Mouse (Mus musculus): ENCODE results near the gene Lsamp. TPM values are rescaled to one million over a fixed set of nuclear protein-coding genes. Genes with fewer than 3 reads are reported as not detected.
A peak's percentile ranks its signal among the peaks of the same experiment; 100 is the strongest.

Lsamp gene
- polyA plus RNA-seq, 1 experiment from 2014 or later: 0.12 TPM

DNA sequence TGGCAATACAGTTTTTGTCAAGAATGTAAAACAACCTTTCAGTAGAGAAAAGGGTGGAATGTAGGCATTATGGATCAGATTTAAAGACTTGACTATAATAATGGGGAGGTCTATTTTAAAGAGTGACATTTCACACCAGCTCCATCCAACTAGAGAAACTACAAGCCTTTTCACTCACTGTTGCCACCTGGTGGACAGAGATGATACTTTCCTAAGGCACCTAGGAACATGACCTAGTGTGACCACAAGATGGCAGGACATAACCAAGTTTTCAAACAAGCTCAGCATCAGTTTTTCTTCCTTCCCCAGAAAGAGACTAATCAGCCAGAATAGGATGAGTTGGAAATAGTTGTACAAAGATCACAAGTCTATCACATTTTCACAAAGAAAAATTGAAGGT is 2180.8 kb downstream of the Lsamp start:
- Histone ChIP-seq H3K9ac (no peak overlapping the region), H3K27me3 (no peaks in the 10 kb centered on the region), H3K4me2 (no peak overlapping the region), H3K36me3 (replicated peaks) (no peaks in the 10 kb centered on the region), H3K4me1 (replicated peaks) (no peaks in the 10 kb centered on the region), H3K9me3 (replicated peaks) (no peaks in the 10 kb centered on the region), H3K27ac (replicated peaks) (no peak overlapping the region), H3K4me3 (replicated peaks) (no peak overlapping the region)
- no peak for ATAC-seq (ENCODE audit: insufficient read depth)

GRCm38 (mm10) chr16:42168292-42168691 is 2184.1 kb downstream of the Lsamp start:
- no peaks in the 10 kb centered on the region for H3K4me1 ChIP-seq (replicated peaks)
- WGBS (ENCODE audit: insufficient replicate concordance): 78% methylated on average over 9 of the region's 9 CpGs

GRCm38 (mm10) chr16:42169447-42170140 is 2185.4 kb downstream of the Lsamp start:
- WGBS (ENCODE audit: insufficient replicate concordance): 15% methylated on average over 8 of the region's 8 CpGs
- Histone ChIP-seq H3K4me3 (replicated peaks) (no peak overlapping the region), H3K4me1 (replicated peaks) (no peaks in the 10 kb centered on the region), H3K9me3 (replicated peaks) (no peaks in the 10 kb centered on the region), H3K9ac (no peak overlapping the region), H3K27ac (replicated peaks) (no peak overlapping the region), H3K27me3 (no peaks in the 10 kb centered on the region), H3K4me2 (no peak overlapping the region), H3K36me3 (replicated peaks) (no peaks in the 10 kb centered on the region)
- no peak for ATAC-seq (ENCODE audit: insufficient read depth)

More at GRCm38 (mm10) chr16:42168292-42168691, 2184.1 kb downstream of the Lsamp start:
- Histone ChIP-seq H3K4me2 (no peak overlapping the region), H3K9me3 (replicated peaks) (no peaks in the 10 kb centered on the region), H3K27me3 (no peaks in the 10 kb centered on the region), H3K27ac (replicated peaks) (no peak overlapping the region), H3K36me3 (replicated peaks) (no peaks in the 10 kb centered on the region), H3K4me3 (replicated peaks) (no peak overlapping the region), H3K9ac (no peak overlapping the region)
- no peak for ATAC-seq (ENCODE audit: insufficient read depth)

DNA sequence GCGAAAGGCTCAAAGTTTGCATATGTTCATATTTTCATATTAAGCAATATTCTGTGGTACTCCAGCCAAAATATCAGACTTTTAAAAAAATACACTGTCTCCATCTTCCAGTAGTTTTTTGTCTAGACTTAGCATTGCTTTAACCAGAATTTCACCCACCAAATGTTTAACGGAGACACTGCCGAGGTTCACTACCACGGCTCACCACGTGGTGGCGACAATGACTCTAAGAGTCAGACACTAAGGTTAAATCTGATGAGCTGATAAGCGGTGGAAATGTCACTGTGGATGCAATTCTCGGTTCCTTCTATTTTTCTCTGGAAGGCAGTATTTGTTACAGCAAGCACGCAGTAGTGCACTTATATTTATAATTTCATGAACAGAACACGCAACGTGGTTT is 2188.3 kb downstream of the Lsamp start:
- H3K36me3 ChIP-seq (replicated peaks): no peaks in the 10 kb centered on the region
- H3K27ac ChIP-seq (replicated peaks): no peak overlapping the region
- H3K9ac ChIP-seq: no peak overlapping the region
- no peaks in the 10 kb centered on the region for H3K9me3 ChIP-seq (replicated peaks)
- no peak overlapping the region for H3K4me3 ChIP-seq (replicated peaks)
- H3K4me2 ChIP-seq: no peak overlapping the region
- H3K27me3 ChIP-seq: no peaks in the 10 kb centered on the region
- ATAC-seq (ENCODE audit: insufficient read depth): no peak
- H3K4me1 ChIP-seq (replicated peaks): no peaks in the 10 kb centered on the region
- WGBS (ENCODE audit: insufficient replicate concordance): 30% methylated on average over 11 of the region's 11 CpGs

DNA sequence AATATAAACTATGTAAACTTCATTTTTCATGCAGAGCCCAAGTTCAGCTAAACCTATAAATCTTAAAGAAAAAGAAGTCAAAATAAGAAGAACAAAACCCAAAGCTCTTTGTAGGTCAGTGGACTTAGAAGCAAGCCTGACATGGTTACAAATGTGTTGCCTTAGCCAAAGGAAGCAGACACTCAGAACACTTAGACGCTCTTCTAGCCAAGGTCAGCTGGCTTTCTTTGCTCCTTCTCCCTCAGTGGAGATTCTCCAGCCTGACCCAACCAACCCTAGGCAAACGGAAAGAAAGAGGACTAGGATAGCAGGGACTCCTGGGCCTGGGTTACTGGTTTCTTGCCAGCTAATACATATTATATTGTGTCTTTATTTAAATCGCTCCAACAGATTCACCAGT is 2194.7 kb downstream of the Lsamp start:
- Histone ChIP-seq H3K27ac (replicated peaks) (no peak overlapping the region), H3K36me3 (replicated peaks) (no peaks in the 10 kb centered on the region), H3K9ac (no peak overlapping the region), H3K4me1 (replicated peaks) (no peaks in the 10 kb centered on the region), H3K27me3 (no peaks in the 10 kb centered on the region), H3K4me2 (no peak overlapping the region), H3K9me3 (replicated peaks) (no peaks in the 10 kb centered on the region), H3K4me3 (replicated peaks) (no peak overlapping the region)
- no peak for ATAC-seq (ENCODE audit: insufficient read depth)
- 52% methylated on average over 3 of the region's 3 CpGs for WGBS (ENCODE audit: insufficient replicate concordance)

GRCm38 (mm10) chr16:42180025-42180424 is 2195.9 kb downstream of the Lsamp start:
- no peak for ATAC-seq (ENCODE audit: insufficient read depth)
- H3K4me3 ChIP-seq (replicated peaks): no peak overlapping the region
- no peaks in the 10 kb centered on the region for H3K36me3 ChIP-seq (replicated peaks)
- H3K9me3 ChIP-seq (replicated peaks): no peaks in the 10 kb centered on the region
- H3K27me3 ChIP-seq: no peaks in the 10 kb centered on the region
- H3K9ac ChIP-seq: no peak overlapping the region
- H3K27ac ChIP-seq (replicated peaks): no peak overlapping the region
- H3K4me1 ChIP-seq (replicated peaks): no peaks in the 10 kb centered on the region
- WGBS (ENCODE audit: insufficient replicate concordance): 36% methylated on average over 6 of the region's 6 CpGs
- H3K4me2 ChIP-seq: no peak overlapping the region

DNA sequence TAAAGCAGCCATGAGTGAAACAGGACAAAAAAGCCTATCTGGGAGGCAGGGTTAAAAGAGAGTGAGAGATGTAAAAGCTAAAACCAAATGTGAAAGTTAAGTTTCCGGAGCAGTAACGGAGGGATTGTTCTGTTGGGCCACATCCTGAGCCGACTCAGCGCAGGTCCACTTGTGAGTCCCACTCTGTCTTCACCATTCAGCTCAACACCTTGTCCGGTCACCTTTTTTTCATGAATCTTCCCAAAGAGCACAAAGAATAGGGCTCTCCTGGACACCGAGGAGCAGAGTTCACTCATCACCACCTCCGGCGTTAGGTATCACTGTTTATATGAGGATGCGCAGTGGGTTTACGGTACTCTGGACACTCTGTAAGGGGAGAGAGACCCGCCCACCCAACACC is 2196.3 kb downstream of the Lsamp start:
- Histone ChIP-seq H3K27me3 (no peaks in the 10 kb centered on the region), H3K9ac (no peak overlapping the region), H3K9me3 (replicated peaks) (no peaks in the 10 kb centered on the region), H3K4me1 (replicated peaks) (no peaks in the 10 kb centered on the region), H3K4me3 (replicated peaks) (no peak overlapping the region), H3K4me2 (no peak overlapping the region), H3K27ac (replicated peaks) (no peak overlapping the region), H3K36me3 (replicated peaks) (no peaks in the 10 kb centered on the region)
- WGBS (ENCODE audit: insufficient replicate concordance): 78% methylated on average over 11 of the region's 11 CpGs
- ATAC-seq (ENCODE audit: insufficient read depth): no peak

GRCm38 (mm10) chr16:42189431-42190081 is 2205.4 kb downstream of the Lsamp start:
- Histone ChIP-seq H3K4me3 (replicated peaks) (peak overlapping the region; percentile 46), H3K4me1 (replicated peaks) (peaks cover 6% of the 10 kb centered on the region), H3K27me3 (0 out of 2 replicates have a peak, but pooled peaks cover 3% of the 10 kb centered on the region), H3K36me3 (replicated peaks) (no peaks in the 10 kb centered on the region), H3K4me2 (peak overlapping the region; percentile 66), H3K27ac (replicated peaks) (no peak overlapping the region), H3K9me3 (replicated peaks) (no peaks in the 10 kb centered on the region), H3K9ac (no peak overlapping the region)
- no peak for ATAC-seq (ENCODE audit: insufficient read depth)
- WGBS (ENCODE audit: insufficient replicate concordance): 39% methylated on average over 14 of the region's 14 CpGs

DNA sequence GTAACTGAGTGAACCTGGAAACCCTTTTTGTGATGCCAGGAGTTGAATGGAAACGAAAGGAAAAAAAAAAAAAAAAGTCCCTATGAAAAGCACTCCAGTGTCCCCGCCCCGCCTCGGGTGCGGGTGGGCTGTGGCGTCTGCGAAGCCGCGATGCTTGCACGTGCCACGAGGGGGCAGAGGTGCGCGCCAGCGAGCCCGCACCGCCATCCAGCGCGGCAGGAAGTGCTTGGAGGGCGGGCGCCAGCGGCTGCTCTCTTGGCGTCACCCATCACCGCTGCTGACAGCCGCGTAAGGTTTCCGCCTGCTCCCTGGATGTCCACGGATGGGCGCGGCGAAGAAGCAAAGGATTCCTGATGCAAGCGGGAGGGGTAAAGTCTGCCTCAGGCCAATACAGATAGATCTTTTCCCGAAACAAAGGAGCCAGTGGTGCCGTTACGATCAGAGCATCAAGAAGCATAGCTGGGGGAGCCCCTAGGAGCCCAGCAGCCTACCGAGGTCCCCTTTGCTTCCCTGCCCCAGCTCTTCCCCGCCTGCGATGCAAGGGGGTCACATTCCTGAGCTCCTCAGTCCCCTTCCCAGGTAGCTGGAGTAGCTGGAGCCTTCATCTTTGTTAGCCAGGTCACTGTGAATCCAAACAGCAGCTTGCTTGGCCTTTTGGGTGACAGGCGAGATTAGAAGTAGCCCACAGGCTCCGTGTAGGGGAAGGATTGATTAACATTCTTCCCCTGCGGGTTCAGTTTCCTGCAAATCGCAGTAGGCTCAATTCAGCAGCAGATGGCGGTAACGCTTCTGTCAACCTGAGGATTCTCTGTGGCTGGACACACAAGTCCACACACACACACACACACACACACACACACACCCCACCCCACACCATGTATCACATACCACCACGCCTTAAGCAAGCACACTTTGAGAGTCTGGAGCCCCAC is 2206.2 kb downstream of the Lsamp start:
- peak; percentile 64 for ATAC-seq (ENCODE audit: insufficient read depth)
- Histone ChIP-seq H3K27ac (replicated peaks) (no peak overlapping the region), H3K4me1 (replicated peaks) (peaks cover 6% of the 10 kb centered on the region), H3K4me2 (peak overlapping the region; percentile 66), H3K27me3 (0 out of 2 replicates have a peak, but pooled peaks cover 3% of the 10 kb centered on the region), H3K9ac (no peak overlapping the region), H3K36me3 (replicated peaks) (no peaks in the 10 kb centered on the region), H3K4me3 (replicated peaks) (peak overlapping the region; percentile 46), H3K9me3 (replicated peaks) (no peaks in the 10 kb centered on the region)
- 2% methylated on average over 44 of the region's 44 CpGs for WGBS (ENCODE audit: insufficient replicate concordance)
